ENCODE assay signal across 16 mouse cellular contexts in genomic region chr9:115221265-115221664, GRCm38 (mm10).
"Had no signal": no experiment of that assay in that cellular context is flagged by ENCODE, and none has a peak within 500 bp of the region (broad histone marks: within the 10 kb centered on the region; RNA-seq: fewer than 3 reads in every experiment).

No protein-coding gene starts in this region.

- ATAC-seq: hindbrain, postnatal 0 days; intestine, embryonic 16.5 days; liver, embryonic 12.5 days had no signal

- DNase-seq: gastrocnemius, adult 2 months; gastrocnemius, postnatal 10 days; gastrocnemius, postnatal 25 days; heart, adult 11 months; heart, adult 2 months; heart, postnatal 14 days; heart, postnatal 36 days; kidney, adult 18-20 months; kidney, adult 8-10 months; kidney, postnatal 10 days; kidney, postnatal 25 days; kidney, postnatal 4 days; layer of hippocampus, postnatal 36 days had no signal
